Mouse (Mus musculus) Muller cell, postnatal 12 days (primary cell): Measurements from ENCODE around the gene Cdhr2.
A peak's percentile ranks its signal among the peaks of the same experiment; 100 is the strongest.

Experiments used
- DNase-seq: peaks from one replicate; pipeline ENCODE4 v3.0.0-alpha.2; 2015; ENCODE audit errors: inconsistent ontology term

The Cdhr2 gene

GRCm38 (mm10) chr13:54692711-54693557, 8.3 kb upstream of the Cdhr2 start:
- no peak for DNase-seq

- peak; percentile 100 for DNase-seq
Observed at GRCm38 (mm10) chr13:54693558-54694347, 7.5 kb upstream of the Cdhr2 start, which contains the start of gene Rnf44. TSS of gene Rnf44 (minus strand) at chr13:54693907.

- no peak for DNase-seq
Observed at GRCm38 (mm10) chr13:54694348-54695060, 6.8 kb upstream of the Cdhr2 start.

- DNase-seq: no peak
Observed at GRCm38 (mm10) chr13:54695479-54696230, 5.6 kb upstream of the Cdhr2 start.

GRCm38 (mm10) chr13:54702507-54702906, 1.2 kb downstream of the Cdhr2 start:
- DNase-seq: no peak

- DNase-seq: no peak
Observed at GRCm38 (mm10) chr13:54704890-54705289, 3.6 kb downstream of the Cdhr2 start.

GRCm38 (mm10) chr13:54710866-54711265, 9.6 kb downstream of the Cdhr2 start:
- DNase-seq: no peak

GRCm38 (mm10) chr13:54714393-54714792, 13.1 kb downstream of the Cdhr2 start:
- no peak for DNase-seq

GRCm38 (mm10) chr13:54714996-54715395, 13.7 kb downstream of the Cdhr2 start:
- no peak for DNase-seq

- DNase-seq: peak; percentile 32
Observed at GRCm38 (mm10) chr13:54716916-54717315, 15.7 kb downstream of the Cdhr2 start.

GRCm38 (mm10) chr13:54723143-54723542, 21.9 kb downstream of the Cdhr2 start:
- no peak for DNase-seq

- no peak for DNase-seq
Observed at GRCm38 (mm10) chr13:54726131-54726530, 24.9 kb downstream of the Cdhr2 start.

GRCm38 (mm10) chr13:54736931-54737330, 35.7 kb downstream of the Cdhr2 start:
- no peak for DNase-seq

- DNase-seq: peak; percentile 40
Observed at GRCm38 (mm10) chr13:54737488-54738212, 36.4 kb downstream of the Cdhr2 start.

- DNase-seq: no peak
Observed at GRCm38 (mm10) chr13:54738213-54738601, 36.9 kb downstream of the Cdhr2 start.

- DNase-seq: no peak
Observed at GRCm38 (mm10) chr13:54746110-54746509, 44.8 kb downstream of the Cdhr2 start.

GRCm38 (mm10) chr13:54746896-54747295, 45.6 kb downstream of the Cdhr2 start:
- DNase-seq: peak; percentile 39

- DNase-seq: no peak
Observed at GRCm38 (mm10) chr13:54748190-54748589, 46.9 kb downstream of the Cdhr2 start.

GRCm38 (mm10) chr13:54748721-54749060, 47.4 kb downstream of the Cdhr2 start:
- DNase-seq: no peak

- DNase-seq: peak; percentile 61
Observed at GRCm38 (mm10) chr13:54749061-54749863, 48.0 kb downstream of the Cdhr2 start.
